Mouse (Mus musculus) lung, embryonic 16.5 days (tissue): ENCODE results near the gene Lmtk3. TPM values are rescaled to one million over a fixed set of nuclear protein-coding genes. Genes with fewer than 3 reads are reported as not detected.

Source experiments
- ATAC-seq: fragments of 200-750 bp; cut with Nextera tagmentation; 2 replicates; pipeline ENCODE4 v1.8.0; 2017; ENCODE audit warnings: low read depth, mild to moderate bottlenecking, moderate library complexity
- H3K27ac ChIP-seq: fragments of 300-500 bp; sonication (generic); 2 replicates; pipeline ENCODE4 v1.5.1; 2014; ENCODE audit warnings: mild to moderate bottlenecking, control low read depth, low read length
- H3K27me3 ChIP-seq: fragments of 300-500 bp; sonication (generic); 2 replicates; pipeline ENCODE4 v1.6.1; 2014; ENCODE audit warnings: low read depth, low read length, mixed read lengths; ENCODE audit not compliant: control insufficient read depth, insufficient read depth
- H3K36me3 ChIP-seq: fragments of 300-500 bp; sonication (generic); 2 replicates; pipeline ENCODE4 v1.6.1; 2014; ENCODE audit warnings: low read length; ENCODE audit not compliant: control insufficient read depth, insufficient read depth
- H3K4me1 ChIP-seq: fragments of 300-500 bp; sonication (generic); replicated peaks from 2 replicates; pipeline ENCODE4 v1.6.1; 2014; ENCODE audit warnings: low read length, mixed read lengths; ENCODE audit not compliant: control insufficient read depth, insufficient read depth
- H3K4me2 ChIP-seq: fragments of 300-500 bp; sonication (generic); 2 replicates; pipeline ENCODE4 v1.6.1; 2014; ENCODE audit warnings: low read depth, low read length, control low read depth
- H3K4me3 ChIP-seq: fragments of 300-500 bp; sonication (generic); 2 replicates; pipeline ENCODE4 v1.5.1; 2014; ENCODE audit warnings: mild to moderate bottlenecking, low read length, control low read depth
- H3K9ac ChIP-seq: fragments of 300-500 bp; sonication (generic); 2 replicates; pipeline ENCODE4 v1.6.1; 2014; ENCODE audit warnings: low read length, control low read depth
- H3K9me3 ChIP-seq: fragments of 300-500 bp; sonication (generic); 2 replicates; pipeline ENCODE4 v1.6.1; 2016; ENCODE audit warnings: low read length; ENCODE audit not compliant: control insufficient read depth
- WGBS: fragments of 180-500 bp; shearing (Covaris S2); extraction: QIAGEN DNeasy Blood & Tissue Kit; methylation state at CpG from one replicate; pipeline ENCODE4 v1.1.7; 2014; 5-methylcytosine and 5-hydroxymethylcytosine counted together
- polyA plus RNA-seq: library from polyadenylated mRNA; unstranded; fragments of >200 nt; fragmentation: Nextera tagmentation; extraction: Ambion mirVana; gene quantifications from 2 replicates; pipeline ENCODE4 v1.2.1, GENCODE M21; 2015

The Lmtk3 gene
- polyA plus RNA-seq, 1 experiment from 2014 or later: 0.72 TPM

GRCm38 (mm10) chr7:45786661-45787413, 3.3 kb downstream of the Lmtk3 start:
- Histone ChIP-seq H3K4me3 (peak overlapping the region; percentile 56), H3K4me1 (peaks cover 20% of the 10 kb centered on the region), H3K9ac (peak overlapping the region; percentile 33; the same call in 1 of the 2 replicates), H3K36me3 (no peaks in the 10 kb centered on the region; the same call in 1 of the 2 replicates), H3K27me3 (peaks cover 5% of the 10 kb centered on the region), H3K9me3 (no peaks in the 10 kb centered on the region), H3K4me2 (peak overlapping the region; percentile 83), H3K27ac (no peak overlapping the region)
- WGBS: 11% methylated on average over 17 of the region's 17 CpGs
- ATAC-seq: peak; percentile 43

GRCm38 (mm10) chr7:45787642-45788041, 4.1 kb downstream of the Lmtk3 start:
- Histone ChIP-seq H3K4me3 (no peak overlapping the region), H3K36me3 (no peaks in the 10 kb centered on the region; the same call in 1 of the 2 replicates), H3K27ac (no peak overlapping the region), H3K4me1 (peaks cover 20% of the 10 kb centered on the region), H3K9me3 (no peaks in the 10 kb centered on the region), H3K27me3 (peaks cover 5% of the 10 kb centered on the region), H3K4me2 (no peak overlapping the region; the same call in 1 of the 2 replicates), H3K9ac (no peak overlapping the region)
- WGBS: 82% methylated on average over 22 of the region's 22 CpGs
- ATAC-seq: no peak

- WGBS: 45% methylated on average over 6 of the region's 6 CpGs
- ATAC-seq: no peak
- Histone ChIP-seq H3K9ac (no peak overlapping the region), H3K4me2 (no peak overlapping the region), H3K4me3 (no peak overlapping the region), H3K4me1 (peaks cover 6% of the 10 kb centered on the region; the same call in 1 of the 2 replicates), H3K36me3 (no peaks in the 10 kb centered on the region; the same call in 1 of the 2 replicates), H3K27me3 (no peaks in the 10 kb centered on the region), H3K27ac (no peak overlapping the region), H3K9me3 (no peaks in the 10 kb centered on the region)
Observed at GRCm38 (mm10) chr7:45790721-45791120, 7.2 kb downstream of the Lmtk3 start.

GRCm38 (mm10) chr7:45791756-45792490, 8.4 kb downstream of the Lmtk3 start:
- Histone ChIP-seq H3K27ac (no peak overlapping the region), H3K4me2 (no peak overlapping the region), H3K9me3 (no peaks in the 10 kb centered on the region), H3K4me1 (no peaks in the 10 kb centered on the region), H3K27me3 (peaks cover 2% of the 10 kb centered on the region; the same call in 1 of the 2 replicates), H3K36me3 (no peaks in the 10 kb centered on the region; the same call in 1 of the 2 replicates), H3K4me3 (no peak overlapping the region), H3K9ac (no peak overlapping the region)
- 74% methylated on average over 17 of the region's 17 CpGs for WGBS
- ATAC-seq: no peak

- Histone ChIP-seq H3K27me3 (peaks cover 14% of the 10 kb centered on the region), H3K9me3 (no peaks in the 10 kb centered on the region), H3K36me3 (no peaks in the 10 kb centered on the region; the same call in 1 of the 2 replicates), H3K9ac (no peak overlapping the region), H3K27ac (no peak overlapping the region), H3K4me3 (no peak overlapping the region), H3K4me2 (no peak overlapping the region), H3K4me1 (peaks cover 4% of the 10 kb centered on the region)
- WGBS: 78% methylated on average over 24 of the region's 24 CpGs
- no peak for ATAC-seq
Observed at GRCm38 (mm10) chr7:45793240-45793639, 9.7 kb downstream of the Lmtk3 start.

- Histone ChIP-seq H3K36me3 (no peaks in the 10 kb centered on the region; the same call in 1 of the 2 replicates), H3K9me3 (no peaks in the 10 kb centered on the region), H3K4me1 (peaks cover 10% of the 10 kb centered on the region), H3K9ac (no peak overlapping the region), H3K4me3 (no peak overlapping the region), H3K27ac (no peak overlapping the region), H3K27me3 (peaks cover 22% of the 10 kb centered on the region), H3K4me2 (no peak overlapping the region)
- no peak for ATAC-seq
- WGBS: 84% methylated on average over 33 of the region's 44 CpGs
Observed at GRCm38 (mm10) chr7:45793969-45794585, 10.5 kb downstream of the Lmtk3 start.

- no peak overlapping the region for H3K9ac ChIP-seq
- no peak overlapping the region for H3K27ac ChIP-seq
- no peaks in the 10 kb centered on the region for H3K9me3 ChIP-seq
- no peaks in the 10 kb centered on the region; the same call in 1 of the 2 replicates for H3K36me3 ChIP-seq
- no peak overlapping the region for H3K4me2 ChIP-seq
- 91% methylated on average over 29 of the region's 29 CpGs for WGBS
- H3K27me3 ChIP-seq: peaks cover 25% of the 10 kb centered on the region
- no peak for ATAC-seq
- peaks cover 14% of the 10 kb centered on the region for H3K4me1 ChIP-seq
- H3K4me3 ChIP-seq: no peak overlapping the region
Observed at GRCm38 (mm10) chr7:45794971-45795370, 11.4 kb downstream of the Lmtk3 start.

GRCm38 (mm10) chr7:45796950-45797349, 13.4 kb downstream of the Lmtk3 start:
- Histone ChIP-seq H3K9me3 (no peaks in the 10 kb centered on the region), H3K9ac (no peak overlapping the region), H3K27me3 (peaks cover 25% of the 10 kb centered on the region), H3K4me3 (no peak overlapping the region), H3K4me1 (peaks cover 22% of the 10 kb centered on the region), H3K36me3 (no peaks in the 10 kb centered on the region), H3K4me2 (no peak overlapping the region; the same call in 1 of the 2 replicates), H3K27ac (no peak overlapping the region)
- 49% methylated on average over 6 of the region's 6 CpGs for whole genome bisulfite sequencing
- ATAC-seq: no peak
